Mouse (Mus musculus) adrenal gland, postnatal 25 days (tissue): ENCODE measurements around the gene Snx29. TPM values are rescaled to one million over a fixed set of nuclear protein-coding genes. Genes with fewer than 3 reads are reported as not detected.

Experiments
- DNase-seq: peaks from one replicate; pipeline ENCODE4 v3.0.0; 2021; ENCODE audit warnings: mixed read lengths
- total RNA-seq: library from RNA; stranded (reverse); gene quantifications from 2 replicates; pipeline ENCODE4 v1.2.3, GENCODE M21; 2021

The Snx29 gene
- total RNA-seq, 1 experiment from 2014 or later: 20.7 TPM

DNA sequence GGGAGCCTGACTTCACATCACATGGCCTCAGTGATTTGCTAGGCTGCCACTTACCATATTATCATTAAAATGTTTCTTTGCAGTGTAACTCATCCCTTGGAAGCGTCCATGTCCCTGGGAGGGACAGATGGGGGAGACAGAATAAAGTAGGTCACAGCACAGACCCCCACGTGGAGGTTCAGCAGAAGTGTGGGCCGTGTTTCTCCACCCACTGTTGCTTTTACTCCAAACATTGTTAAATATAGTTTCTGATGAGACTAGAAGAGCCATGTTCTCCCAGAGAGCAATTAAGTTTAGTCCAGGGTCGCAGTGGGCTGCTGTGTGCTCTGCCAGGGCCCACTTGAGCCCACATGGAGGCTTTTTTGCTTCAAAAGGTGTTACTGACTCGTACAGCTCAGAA lies 419.2 kb downstream of the Snx29 start:
- no peak for DNase-seq

DNA sequence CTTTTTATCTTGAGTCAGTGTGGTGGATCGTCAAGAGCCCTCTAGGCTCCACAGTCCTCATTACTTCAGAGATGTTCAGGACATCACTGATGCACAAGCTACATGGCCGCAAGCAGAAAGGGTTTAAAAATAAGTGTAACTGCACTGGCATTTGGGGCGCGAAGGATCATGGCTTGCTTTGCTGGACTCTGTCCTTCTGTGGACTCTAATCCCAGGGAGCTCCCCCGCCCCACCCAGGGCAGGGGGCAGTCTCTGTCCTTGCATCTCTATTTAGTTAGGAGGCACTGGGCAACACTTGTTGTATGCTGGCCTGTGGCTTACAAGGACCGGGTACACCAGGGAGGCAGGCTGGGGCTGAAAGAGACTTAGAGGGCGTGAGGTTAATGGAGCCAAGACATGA lies 419.6 kb downstream of the Snx29 start:
- DNase-seq: no peak

DNA sequence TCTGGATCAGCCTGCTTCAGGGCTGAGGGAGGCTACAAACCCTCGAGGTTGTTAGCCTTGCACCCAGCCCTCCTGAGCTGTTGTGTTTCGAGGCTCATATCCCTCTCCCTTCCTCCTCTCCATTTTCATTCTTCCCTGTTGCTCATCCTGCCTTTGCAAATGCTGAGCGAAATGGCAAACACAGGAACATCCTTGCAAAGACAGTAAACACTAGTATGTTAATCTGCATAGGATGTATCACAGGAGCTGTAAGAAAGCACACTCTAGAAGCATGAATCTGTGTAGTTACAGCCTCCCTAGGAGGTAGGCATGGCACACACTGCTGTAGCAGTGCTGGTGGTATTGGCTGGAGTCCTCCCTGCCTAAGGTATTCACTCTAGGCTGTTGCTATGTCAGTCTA lies 420.3 kb downstream of the Snx29 start:
- no peak for DNase-seq

DNA sequence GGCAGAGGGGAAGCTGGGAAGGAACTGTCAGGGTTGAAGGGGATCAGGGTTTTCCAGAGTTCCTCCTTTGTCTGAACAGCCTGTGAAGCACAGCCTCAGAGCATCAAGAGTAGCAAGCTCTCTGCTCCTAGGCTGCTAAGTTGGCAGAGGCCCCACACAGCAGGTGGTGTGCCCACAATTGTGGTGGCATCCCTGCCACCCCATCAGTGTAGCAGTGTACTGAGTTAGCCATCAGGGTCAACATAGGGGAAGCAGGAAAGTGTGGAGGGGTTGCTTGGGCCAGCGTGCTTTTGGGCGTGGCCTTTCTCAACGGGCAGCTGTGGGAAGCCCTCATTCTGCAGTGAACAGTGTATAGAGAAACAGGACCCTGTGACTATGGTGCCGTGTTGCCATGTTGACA lies 421.0 kb downstream of the Snx29 start:
- DNase-seq: no peak

DNA sequence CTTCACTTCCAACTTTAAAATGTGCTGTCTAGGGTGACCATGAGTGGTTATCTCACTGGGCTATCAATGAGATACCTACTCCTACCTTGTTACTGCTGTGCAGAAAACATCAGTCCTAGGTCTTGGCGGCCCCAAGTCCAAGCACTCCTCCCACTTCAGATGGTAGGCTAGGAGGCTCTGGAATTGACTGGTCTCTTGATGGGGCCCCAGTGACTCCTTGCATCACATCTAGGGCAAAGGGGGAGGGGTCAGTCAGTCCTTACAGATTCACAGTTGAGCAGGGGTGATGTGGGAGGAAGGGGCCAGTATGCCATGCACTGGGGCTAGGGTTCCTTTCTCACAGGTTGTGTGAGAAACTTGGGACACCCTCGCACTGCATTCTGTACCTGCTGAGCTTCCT lies 423.3 kb downstream of the Snx29 start:
- no peak for DNase-seq

DNA sequence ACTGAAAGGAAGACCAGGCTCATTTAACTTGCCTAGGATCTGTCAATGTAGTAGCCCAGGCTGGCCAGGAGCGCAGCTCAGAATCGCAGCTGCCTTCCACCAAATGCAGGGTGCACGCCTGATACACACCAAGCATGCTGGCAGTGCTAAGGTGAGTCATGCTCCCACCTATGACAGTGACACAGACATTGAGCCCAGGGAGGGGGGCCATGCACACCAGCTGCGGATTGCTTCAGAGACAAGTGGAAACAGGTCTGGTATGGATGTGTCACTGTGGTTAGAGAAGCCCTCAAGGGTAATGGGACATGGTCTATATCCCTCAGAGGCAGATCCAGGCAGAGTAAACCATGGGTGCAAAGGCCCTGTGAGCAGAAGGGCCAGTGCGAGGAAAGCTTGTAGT lies 425.2 kb downstream of the Snx29 start:
- no peak for DNase-seq

DNA sequence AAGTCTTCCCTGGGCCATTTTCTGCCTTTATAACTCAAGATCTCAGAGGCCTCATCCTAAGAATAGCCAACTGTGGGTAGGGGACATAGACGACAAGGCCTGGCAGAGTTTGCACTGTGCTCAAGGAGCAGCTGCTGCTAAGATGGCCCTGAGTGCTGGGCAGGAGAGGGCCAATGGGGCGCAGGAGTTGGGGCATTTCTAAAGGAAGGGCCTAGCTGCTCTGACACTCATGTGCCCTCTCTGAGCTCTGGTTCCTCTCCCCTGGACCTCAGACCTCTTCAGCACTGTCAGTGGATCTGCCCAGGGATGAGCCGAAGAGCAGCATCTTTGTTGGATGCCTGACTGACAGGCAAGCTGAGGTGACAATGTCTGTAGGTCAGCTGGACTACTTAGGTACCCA lies 426.4 kb downstream of the Snx29 start:
- DNase-seq: no peak

DNA sequence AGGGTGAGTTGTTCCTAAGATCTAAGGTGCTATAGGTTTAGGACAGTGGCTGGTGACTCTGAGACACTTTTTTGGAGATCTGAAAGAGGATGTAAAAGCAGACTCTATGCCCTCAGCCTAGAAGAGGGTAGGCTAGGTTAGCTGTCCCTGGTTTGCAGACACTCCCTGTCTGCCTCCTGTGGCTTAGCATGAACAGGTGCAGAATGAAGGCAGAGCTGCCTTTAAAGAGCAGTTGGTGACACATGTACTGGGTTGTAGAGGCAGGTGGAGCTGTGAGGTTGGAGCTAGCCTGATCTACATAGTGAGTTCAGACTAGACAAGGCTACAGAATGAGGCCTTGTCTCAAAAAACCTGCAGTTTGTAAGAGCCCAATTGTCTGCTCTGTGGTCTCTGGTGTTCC lies 427.9 kb downstream of the Snx29 start:
- DNase-seq: no peak

DNA sequence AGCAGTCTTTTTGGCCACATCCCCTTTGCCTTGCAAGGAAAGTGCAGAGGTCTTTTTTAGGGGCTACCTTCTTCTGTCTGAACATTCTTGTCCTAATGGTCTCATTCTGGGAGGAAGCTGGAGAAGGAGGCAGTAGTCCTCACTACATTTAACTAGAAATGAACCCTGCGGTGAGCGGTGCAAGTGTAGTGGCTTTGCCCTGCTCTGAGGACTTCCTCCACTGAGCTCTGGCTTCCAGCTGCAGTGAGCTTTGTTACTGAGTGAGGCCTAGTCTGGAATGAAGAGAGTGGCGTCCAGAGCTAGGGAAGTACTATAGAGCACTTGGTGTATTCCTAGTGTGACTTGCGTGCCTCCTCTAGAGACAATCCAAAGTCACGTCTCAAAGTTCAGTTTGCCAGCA lies 429.8 kb downstream of the Snx29 start:
- DNase-seq: no peak

DNA sequence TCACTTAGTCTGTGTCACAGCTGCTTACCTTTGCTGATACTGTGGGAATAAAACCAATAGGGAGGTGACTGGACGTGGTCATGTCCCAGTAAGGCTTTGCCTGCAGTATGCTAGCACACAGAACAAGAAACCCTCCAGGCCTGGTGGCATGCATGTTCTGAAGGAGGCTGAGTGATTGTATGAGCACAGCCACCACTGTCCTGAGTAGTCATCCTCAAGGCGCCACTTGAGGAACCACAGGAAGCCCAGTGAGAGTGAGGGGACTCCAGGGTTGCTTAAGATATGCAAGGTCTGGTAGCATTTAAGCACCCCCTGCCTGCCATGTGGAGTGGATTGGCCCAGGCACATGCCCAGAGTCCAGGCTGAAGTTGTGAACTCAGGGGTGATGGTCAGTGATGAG lies 430.8 kb downstream of the Snx29 start:
- DNase-seq: no peak

DNA sequence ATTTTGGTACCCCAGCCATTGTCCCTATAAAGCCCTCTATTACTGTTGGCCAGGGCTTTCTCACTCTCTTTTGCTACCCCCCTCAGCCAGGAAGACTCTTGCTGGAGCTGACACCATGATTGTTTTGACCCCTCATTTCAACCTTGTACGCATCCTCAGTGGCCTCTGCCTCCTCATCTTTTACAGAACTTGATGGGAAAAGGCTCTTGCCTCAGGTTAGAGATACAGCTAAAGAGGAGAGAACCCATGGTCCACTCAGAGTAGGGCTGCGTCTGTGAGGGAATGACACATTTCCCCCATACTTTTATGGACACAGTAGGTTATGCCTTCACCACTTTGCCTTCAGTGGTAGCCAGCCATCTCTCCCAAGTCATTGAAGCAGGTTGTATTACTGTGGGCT lies 431.4 kb downstream of the Snx29 start:
- no peak for DNase-seq

DNA sequence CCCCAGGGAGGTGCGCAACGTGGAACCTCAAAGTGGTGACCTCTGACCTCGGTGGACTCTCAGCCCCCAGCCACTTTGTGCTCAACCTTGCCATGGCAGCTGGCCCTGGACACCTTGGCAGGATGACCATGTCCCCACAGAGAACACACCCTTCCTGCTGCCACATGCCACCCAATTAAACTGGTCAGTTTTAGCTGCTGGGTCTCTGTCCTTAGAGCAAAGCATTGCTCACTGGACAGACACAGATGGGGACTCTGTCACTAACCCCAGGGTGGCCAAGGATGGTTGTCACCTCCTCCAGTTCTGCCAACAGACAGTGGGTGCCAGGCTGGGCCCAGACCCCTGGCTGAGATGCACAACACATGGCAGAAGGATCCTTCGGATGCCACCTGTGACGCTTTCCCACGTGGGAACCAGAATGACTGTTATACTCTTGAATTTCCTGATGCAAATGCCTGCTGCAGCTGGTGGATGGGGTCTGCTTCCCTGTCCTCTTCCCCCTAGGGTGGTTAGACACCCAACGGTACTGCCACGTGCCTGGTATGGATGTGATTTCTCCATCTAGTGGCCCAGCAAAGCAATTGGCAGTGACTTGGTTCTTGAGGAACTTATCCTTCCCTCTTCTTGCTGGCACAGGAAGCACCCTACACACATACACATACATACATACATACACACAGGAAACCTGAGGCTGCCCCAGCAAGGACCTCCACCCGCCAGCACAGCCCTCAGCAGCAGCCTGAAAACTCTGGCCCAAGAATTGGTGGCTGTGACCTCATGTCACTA lies 432.8 kb downstream of the Snx29 start:
- DNase-seq: no peak

DNA sequence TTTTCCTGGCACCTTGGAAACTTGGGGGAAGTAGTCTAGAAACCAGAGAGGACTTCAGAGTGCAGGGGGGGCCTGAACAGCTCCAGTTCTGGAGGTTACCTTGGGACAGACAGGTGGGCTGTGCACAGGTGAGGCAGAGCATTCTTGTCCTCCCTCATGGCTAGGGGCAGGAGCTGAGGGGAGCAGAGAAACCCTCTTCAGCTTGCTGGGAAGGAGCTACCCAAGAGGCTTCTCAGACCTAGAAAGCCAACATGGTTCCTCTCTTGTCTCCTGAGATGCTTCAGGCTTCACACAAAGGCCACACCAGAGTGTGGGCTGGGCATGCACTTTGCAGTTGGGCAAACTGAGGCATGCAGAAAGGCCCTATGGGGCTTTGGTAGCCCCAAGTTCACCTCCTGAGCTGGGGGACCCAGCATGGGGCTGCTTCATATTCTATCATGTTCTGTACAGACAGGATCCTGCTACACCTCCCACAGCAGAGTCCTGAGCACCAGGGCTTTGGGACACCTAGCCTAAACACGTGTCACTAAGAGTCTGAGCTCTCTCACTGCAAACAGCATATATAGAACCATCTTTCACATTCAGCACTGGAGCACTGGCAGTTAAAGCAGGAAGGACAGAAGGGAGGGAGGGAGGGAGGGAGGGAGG lies 434.0 kb downstream of the Snx29 start:
- no peak for DNase-seq

DNA sequence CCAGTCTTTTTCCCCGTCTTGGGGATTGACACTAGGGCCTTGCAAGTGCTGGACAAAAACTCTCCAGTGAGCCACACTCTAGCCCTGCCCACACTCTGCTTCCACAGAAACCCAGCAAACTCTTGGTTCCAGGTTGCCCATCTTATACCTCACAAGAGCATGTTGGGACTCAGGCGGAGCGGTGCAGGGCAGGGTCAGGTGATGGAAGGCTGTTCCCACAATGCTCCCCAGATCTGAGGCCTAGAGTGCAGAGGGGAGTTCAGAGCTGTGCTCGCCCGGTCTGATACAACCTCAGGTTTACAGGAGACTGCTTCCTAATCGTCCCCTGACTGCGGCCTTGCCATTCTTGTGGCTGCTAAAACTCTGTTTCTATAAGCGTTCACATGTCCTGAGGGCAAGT lies 434.8 kb downstream of the Snx29 start:
- DNase-seq: no peak

DNA sequence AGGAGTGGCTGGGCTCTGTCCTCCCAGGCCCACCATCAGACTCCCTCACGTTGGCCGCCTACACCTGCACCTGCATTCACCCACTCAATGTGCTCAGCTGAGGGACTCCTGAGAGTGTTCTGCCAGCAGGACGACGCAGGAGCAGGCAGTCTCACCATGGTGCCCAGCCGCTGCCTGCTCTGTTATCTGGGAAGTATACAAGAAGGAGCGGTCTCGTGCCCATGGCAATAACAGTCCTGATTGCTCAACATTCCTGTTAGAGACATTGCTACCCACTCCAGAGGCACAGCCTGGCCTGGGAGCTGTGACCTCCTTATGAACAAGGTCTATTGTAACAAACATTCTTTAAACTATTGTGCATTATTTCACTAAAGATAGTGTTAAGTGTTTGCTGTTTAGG lies 435.2 kb downstream of the Snx29 start:
- no peak for DNase-seq

DNA sequence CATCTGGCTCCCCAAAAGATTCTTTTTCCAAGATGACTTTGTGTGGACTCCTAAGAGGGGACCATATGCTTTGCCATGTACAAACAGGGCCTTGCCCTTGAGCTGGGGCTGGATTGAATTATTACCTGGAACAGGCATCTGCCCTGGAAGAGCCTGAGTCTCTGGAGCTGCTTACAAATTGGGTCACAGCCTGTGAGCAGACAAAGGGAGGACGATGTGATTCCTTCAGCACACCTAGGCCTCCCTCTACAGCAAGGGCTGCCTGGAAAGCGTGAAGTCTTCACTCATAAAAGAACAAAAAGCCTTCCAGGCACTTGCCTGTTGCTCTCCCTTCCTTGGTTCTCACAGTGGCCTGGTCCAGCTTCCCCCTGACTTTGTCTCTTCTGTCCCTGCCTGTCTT lies 449.6 kb downstream of the Snx29 start:
- no peak for DNase-seq

DNA sequence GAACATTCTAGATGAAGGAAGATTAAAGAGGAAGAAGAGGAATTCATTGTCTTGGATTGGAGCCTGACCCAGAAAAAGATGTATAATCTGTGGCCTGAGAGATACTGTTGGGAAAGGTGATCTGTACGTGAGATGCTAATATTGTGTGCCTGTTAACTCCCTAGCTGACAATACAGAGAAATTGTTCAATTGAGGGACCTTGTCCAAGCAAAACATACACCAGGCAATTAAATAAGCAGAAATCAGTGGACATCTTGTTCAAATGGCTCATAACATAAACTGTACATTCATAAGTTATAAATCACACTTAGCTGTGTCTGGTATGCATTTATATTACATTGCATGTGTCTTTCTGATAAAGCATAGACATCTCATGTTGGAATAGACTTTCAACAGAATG lies 451.6 kb downstream of the Snx29 start:
- no peak for DNase-seq

DNA sequence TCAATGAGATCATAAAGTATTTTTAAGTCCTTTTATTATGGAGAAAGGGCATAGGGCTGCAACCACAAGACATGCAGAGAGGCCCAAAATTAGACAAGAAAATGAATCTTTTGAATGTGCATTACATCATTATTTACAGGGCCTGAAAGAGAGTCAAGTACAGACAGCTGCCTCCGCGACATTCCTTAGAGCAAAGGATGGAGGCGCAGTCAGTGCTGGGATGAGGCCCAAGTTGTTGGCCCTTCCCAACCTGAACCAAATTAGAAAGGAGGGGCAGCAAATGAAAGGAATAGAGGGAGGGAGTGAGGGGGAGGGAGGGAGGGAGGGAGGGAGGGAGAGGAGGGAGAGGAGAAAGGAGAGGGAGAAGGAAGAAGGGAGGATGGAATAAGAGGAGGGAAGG lies 453.8 kb downstream of the Snx29 start:
- DNase-seq: no peak

DNA sequence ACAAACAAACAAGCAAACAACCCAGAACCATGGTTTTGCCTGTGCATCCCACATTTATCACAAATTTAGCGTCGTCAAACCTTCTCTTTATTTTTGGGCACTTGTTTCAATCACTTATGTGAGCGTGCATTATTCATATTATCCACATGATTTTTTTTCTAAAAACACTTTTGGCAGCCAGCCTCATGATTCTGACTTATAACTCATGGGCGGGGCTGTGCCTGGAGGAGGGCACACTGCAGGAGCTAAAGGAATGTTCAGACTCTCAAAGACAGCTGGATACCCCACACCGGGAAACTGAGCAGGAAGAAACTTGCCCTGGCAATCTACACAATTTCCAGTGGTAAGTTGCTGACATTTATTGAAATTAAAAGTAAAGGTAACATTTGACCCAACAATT lies 455.5 kb downstream of the Snx29 start:
- DNase-seq: no peak

DNA sequence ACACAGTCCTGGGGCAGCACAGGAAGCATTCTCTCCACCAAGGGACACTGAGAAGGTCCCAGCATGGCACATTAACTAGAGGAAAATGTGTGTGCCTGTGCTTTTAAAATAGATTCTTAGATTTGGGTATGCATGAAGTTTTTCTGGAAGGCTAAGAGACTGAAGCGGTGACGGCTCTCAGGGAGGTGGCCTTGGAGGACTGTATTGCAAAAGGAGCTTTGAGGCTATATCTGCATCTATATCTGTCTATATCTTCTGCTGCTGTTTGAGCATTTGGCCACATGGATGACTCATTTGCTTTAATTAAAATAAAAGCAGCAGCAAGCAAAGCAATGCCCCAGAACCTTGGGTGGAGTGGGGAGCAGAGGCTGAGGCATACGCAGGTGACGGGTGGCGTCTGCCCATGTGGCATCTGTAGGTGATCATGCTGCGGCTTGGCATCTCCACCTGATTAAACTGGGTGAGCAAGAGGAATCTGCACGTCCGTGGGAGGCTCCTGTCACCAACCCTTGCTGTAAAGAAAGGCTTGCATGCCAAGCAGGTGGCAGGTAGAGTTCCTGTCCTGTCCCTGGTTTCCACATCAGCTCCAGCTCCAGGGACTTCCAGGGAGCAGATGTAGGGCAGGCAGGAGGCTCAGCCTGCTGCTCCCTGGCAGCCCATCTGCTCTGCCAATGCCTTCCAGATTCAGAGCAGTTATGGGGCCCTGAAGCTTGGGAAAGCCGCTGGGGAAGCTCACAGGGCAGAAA lies 456.2 kb downstream of the Snx29 start:
- DNase-seq: no peak

DNA sequence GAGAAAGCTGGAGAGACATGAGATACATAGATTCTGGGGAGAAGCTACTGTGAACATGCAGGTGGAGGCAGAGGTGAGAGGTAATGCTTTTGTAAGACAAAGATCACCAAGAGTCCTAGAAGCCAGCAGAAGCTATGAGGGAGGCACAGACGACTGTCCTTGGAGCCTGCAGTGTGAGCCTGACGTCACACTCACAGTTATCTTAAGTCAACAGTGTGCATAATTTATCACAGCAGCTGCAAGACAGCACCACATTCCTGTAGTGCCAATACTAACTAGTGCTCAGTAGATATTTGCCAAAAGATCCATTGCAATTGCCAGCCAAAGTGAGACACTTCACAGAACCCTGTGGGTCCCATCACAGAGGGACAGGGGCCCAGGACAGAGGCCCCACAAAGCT lies 459.4 kb downstream of the Snx29 start:
- DNase-seq: peak; percentile 10

DNA sequence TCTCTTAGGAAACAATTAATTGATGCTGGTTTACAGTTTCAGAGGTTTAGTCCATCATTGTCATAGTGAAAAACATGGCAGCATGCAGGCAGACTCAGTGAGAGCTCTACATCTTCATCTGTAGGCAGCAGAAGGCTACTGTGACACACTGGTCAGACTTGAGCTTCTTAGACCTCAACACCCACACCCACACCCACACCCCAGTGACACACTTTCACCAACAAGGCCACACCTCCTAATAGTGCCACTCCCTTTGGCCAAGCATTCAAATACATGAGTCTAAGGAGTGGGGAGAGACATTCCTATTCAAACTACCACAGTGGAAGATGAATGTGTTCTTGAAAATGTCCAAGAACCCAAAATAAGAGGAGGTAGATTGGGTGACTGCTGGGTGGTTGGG lies 460.6 kb downstream of the Snx29 start:
- no peak for DNase-seq

DNA sequence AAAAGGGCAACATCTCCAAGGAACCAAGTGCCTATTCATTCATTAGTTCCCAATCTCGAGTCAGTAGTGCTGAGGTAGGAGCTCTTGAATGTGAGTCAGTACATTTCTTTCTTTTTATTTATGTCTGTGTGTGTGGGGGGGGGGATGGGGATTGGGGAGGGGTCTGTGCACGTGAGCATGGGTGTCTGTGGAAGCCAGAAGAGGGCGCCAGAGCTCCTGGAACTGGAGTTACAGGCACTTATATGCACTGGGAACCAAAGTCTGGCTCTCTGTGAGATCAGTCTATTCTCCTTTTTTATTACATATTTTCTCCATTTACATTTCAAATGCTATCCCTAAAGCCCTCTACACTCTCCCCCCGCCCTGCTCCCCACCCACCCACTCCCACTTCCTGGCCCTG lies 461.6 kb downstream of the Snx29 start:
- no peak for DNase-seq

DNA sequence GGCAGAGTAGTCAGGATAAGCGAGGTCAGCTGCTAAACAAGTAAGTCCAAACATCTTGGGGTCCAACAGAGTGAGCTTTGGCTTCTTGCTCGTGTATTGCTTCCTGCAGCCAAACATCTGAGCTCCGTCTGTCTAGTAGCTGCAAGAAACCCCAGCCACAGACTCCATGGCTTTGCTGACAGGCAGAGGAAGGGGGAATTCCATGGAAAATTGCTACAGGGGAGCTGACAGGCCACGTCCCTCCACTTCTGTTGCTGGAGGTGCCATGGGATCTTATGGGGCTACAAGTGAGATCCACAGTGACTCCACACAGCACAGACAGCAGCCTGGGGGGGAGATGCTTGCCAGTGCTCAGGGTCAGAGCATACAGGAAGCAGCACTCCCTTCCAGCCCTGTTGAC lies 463.1 kb downstream of the Snx29 start:
- DNase-seq: no peak
